Mouse (Mus musculus) small intestine, adult 2 months (tissue): Measurements from ENCODE around the gene Ier5. TPM values are rescaled to one million over a fixed set of nuclear protein-coding genes. Genes with fewer than 3 reads are reported as not detected.
A peak's percentile ranks its signal among the peaks of the same experiment; 100 is the strongest.

ENCODE experiments used
- H3K27ac ChIP-seq: fragments of 200-500 bp; 2 replicates; pipeline ENCODE4 v1.5.1; 2012; ENCODE audit warnings: low read depth, low read length, control low read depth, inconsistent platforms; ENCODE audit not compliant: insufficient read depth
- H3K27me3 ChIP-seq: fragments of 200-500 bp; 2 replicates; pipeline ENCODE4 v1.6.1; 2012; ENCODE audit warnings: mild to moderate bottlenecking, moderate library complexity, low read length, inconsistent platforms; ENCODE audit not compliant: control insufficient read depth, insufficient read depth
- H3K36me3 ChIP-seq: fragments of 200-500 bp; 2 replicates; pipeline ENCODE4 v1.6.1; 2012; ENCODE audit warnings: mild to moderate bottlenecking, low read length, control low read depth, inconsistent platforms; ENCODE audit not compliant: control insufficient read depth, insufficient read depth
- H3K4me1 ChIP-seq: fragments of 200-500 bp; 2 replicates; pipeline ENCODE4 v1.6.1; 2012; ENCODE audit warnings: low read length, inconsistent platforms, mixed read lengths; ENCODE audit not compliant: control insufficient read depth, insufficient read depth, insufficient read length
- H3K4me3 ChIP-seq: fragments of 200-500 bp; 2 replicates; pipeline ENCODE4 v1.5.1; 2012; ENCODE audit warnings: low read depth, mild to moderate bottlenecking, control low read depth, inconsistent platforms, low read length, moderate library complexity
- CTCF ChIP-seq: fragments of 200-500 bp; IDR thresholded peaks from 2 replicates; pipeline ENCODE4 v1.5.1; 2012; ENCODE audit warnings: low read depth, mild to moderate bottlenecking, control low read depth, inconsistent platforms, low read length, moderate library complexity, mixed read lengths; ENCODE audit not compliant: insufficient replicate concordance, insufficient read length; ENCODE audit errors: extremely low read depth
- POLR2A ChIP-seq: fragments of 200-500 bp; IDR thresholded peaks from 2 replicates; pipeline ENCODE4 v1.6.1; 2012; ENCODE audit warnings: low read depth, mild to moderate bottlenecking, control low read depth, inconsistent platforms, low read length, moderate library complexity
- WGBS: fragments of 180-500 bp; shearing (Covaris S2); methylation state at CpG from one replicate; pipeline ENCODE4 v1.1.7; 2018; 5-methylcytosine and 5-hydroxymethylcytosine counted together
- polyA plus RNA-seq: library from polyadenylated mRNA; depleted of rRNA; stranded (reverse); fragments of >200 nt; gene quantifications from 2 replicates; pipeline ENCODE4 v1.2.3, GENCODE M21; 2012

The Ier5 gene
- polyA plus RNA-seq, 1 experiment, result 63.9 TPM

DNA sequence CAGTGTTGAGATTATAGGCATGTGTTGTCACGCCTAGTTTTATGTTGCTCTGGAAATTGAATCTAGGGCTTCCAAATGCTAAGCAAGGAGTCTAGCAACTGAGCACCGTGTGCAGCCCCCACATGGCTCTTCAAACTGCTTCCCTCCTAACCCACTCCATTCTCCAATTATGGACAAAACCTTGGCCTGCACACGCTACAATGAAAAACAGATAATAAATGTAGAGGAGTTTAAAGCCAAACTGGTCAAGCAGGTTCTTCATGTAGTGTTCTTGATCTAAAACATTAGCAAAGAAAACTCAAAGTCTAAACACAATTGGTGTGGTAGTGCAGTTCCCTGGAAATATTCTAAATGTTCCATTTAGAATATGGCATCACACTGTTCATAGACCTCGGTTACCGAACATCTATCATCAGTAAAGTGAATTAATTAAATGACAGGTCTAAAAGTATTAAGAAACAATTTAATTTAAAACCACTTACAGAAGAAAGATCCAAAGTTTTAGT is 28.0 kb upstream of the Ier5 start:
- Histone ChIP-seq H3K27ac (no peak overlapping the region), H3K36me3 (no peaks in the 10 kb centered on the region), H3K4me3 (no peak overlapping the region), H3K4me1 (no peaks in the 10 kb centered on the region), H3K27me3 (no peaks in the 10 kb centered on the region)
- TF ChIP-seq POLR2A, result no peak
- no peak for TF ChIP-seq CTCF
- WGBS, result 60% methylated on average over 5 of the region's 5 CpGs

DNA sequence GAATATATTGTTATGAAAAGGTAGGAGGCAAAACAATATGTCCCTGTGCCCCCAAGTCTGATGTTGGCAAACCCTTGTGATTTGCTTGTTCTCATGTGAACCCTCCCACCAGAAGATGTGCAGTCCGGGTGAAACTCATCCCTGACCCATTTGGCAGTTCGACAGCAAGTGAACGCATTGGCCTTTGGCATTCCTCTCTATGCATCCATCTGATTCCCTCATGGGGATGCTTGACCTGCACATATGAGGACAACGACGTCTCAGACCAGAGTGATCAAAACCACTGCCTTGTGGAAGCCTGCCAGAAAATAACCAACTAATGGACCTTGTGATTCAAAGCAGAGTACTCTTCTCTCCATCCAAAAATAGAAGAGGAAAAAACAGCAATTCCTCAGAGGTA is 27.3 kb upstream of the Ier5 start:
- WGBS, result 70% methylated on average over 5 of the region's 5 CpGs
- TF ChIP-seq POLR2A (no peak), CTCF (no peak)
- H3K4me1 ChIP-seq, result no peaks in the 10 kb centered on the region

DNA sequence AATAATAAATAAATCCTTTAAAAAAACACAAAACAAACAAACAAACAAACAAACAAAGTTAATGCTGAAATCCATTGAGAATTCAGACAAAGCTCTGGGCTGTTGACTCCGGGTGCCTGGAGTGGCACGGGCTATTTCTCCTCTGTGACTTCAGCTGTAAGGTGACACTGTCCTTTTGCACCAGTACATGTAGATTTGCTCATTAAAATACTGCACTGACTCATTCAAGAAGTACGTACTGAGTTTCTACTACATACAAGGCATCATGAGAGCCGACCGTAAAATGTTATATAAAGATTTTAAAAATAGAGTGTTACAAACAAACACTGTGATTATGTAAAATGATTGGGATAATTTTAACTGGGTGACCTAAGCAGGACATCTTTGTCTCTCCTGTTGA is 25.0 kb upstream of the Ier5 start:
- Histone ChIP-seq H3K4me1 (no peaks in the 10 kb centered on the region), H3K27ac (no peak overlapping the region)
- 93% methylated on average over 5 of the region's 5 CpGs for WGBS

More for the DNA sequence above, 27.3 kb upstream of the Ier5 start:
- Histone ChIP-seq H3K27me3 (no peaks in the 10 kb centered on the region), H3K4me3 (no peak overlapping the region), H3K27ac (no peak overlapping the region), H3K36me3 (no peaks in the 10 kb centered on the region)

DNA sequence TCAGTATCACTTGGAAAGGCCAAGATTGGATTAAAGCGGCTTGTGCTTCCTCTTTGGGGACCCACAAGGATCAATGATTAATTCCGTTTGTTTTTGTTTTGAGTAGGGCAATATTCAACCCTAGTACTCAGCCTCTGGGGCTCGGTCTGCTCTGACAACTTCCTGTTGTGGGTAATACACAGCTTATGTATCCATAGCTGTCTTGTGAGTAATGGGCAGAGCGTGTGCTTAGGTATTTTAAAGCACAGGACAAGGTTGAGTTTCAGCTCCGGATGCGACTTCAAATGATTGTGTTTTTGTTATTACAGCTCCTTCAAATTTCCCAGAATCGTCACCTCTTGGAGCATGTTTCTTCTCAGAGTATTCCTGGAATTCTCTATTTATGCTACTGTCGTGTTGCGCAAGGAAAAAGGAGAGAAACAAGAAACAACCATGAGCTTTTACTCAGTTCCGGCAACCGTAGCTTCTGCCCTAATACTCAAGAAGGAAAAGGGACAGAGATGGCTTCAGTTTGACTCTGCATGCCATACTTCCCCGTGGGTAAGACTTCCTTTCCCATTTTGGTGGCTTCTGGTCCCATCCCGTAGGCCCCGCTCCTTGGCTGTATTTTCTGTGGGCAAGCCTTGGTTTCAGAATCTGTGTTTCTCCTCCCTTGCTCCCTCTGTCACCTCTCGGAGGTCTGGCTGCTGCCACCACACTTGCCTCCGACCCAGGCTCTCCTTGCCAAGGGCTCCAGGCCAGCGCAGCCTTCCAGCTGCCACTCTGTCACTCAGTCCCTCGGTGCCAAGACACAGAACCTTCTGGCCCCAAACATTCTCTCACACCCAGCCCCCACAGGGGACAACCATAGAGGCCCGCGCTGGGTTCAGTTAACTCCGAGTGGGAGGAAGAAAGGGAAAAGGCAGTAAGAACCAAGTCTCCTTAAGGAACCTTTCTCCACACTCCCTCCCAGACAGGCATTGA is 22.8 kb upstream of the Ier5 start:
- H3K27ac ChIP-seq, result peak overlapping the region; percentile 16
- no peaks in the 10 kb centered on the region for H3K36me3 ChIP-seq
- peak overlapping the region; percentile 16; the same call in 1 of the 2 replicates for H3K4me3 ChIP-seq
- H3K4me1 ChIP-seq, result peaks cover 3% of the 10 kb centered on the region; the same call in 1 of the 2 replicates
- WGBS, result 70% methylated on average over 21 of the region's 21 CpGs
- TF ChIP-seq CTCF, result no peak
- TF ChIP-seq POLR2A, result no peak
- no peaks in the 10 kb centered on the region for H3K27me3 ChIP-seq

More for the DNA sequence above, 25.0 kb upstream of the Ier5 start:
- H3K4me3 ChIP-seq, result no peak overlapping the region
- no peaks in the 10 kb centered on the region for H3K36me3 ChIP-seq
- H3K27me3 ChIP-seq, result no peaks in the 10 kb centered on the region
- TF ChIP-seq CTCF, result no peak
- no peak for TF ChIP-seq POLR2A

DNA sequence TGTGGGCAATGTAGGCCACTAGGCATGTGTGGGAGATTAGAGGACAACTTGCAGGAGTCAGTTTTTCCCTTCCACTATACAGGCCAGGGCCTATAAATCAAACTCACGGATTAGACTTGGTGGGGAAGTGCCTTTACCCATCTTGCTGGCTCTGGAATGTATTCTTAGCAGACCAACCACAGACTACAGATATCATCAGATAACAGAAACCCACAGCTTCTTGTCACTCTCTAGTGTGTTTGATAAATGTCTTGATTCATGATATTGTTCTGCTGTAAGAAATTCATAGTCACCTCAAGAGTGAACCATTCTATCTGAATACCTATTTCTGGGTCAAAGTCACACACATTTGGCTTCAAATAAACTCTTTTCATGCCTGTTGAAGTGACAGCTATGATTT is 20.3 kb upstream of the Ier5 start:
- Histone ChIP-seq H3K27ac (no peak overlapping the region), H3K4me3 (no peak overlapping the region), H3K36me3 (no peaks in the 10 kb centered on the region), H3K27me3 (no peaks in the 10 kb centered on the region), H3K4me1 (peaks cover 3% of the 10 kb centered on the region; the same call in 1 of the 2 replicates)
- TF ChIP-seq CTCF, result no peak
- no peak for TF ChIP-seq POLR2A
- 92% methylated on average over 1 of the region's 1 CpGs for WGBS

DNA sequence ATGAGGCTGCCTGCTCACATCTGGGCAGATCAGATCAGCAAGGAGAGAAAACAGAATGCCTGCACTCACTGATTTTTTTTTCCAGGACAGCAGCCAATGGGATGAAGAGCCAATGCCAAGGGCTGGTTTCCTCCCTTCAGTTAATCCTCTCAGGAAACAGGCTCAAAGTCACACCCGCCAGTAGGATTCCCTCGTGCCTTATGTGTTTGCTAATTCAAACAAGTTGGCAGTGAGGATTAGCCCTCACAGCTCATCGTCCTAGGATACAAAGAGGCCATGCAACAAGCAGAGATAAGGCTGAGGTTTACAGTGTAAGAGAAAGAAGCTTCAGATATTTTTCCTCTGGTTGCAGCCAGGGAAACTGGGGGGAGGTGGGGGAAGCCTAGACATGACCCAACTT is 14.5 kb upstream of the Ier5 start:
- no peak for TF ChIP-seq POLR2A
- H3K4me3 ChIP-seq, result no peak overlapping the region
- H3K4me1 ChIP-seq, result peaks cover 2% of the 10 kb centered on the region
- 20% methylated on average over 3 of the region's 3 CpGs for WGBS
- no peaks in the 10 kb centered on the region for H3K27me3 ChIP-seq
- H3K27ac ChIP-seq, result no peak overlapping the region
- H3K36me3 ChIP-seq, result no peaks in the 10 kb centered on the region

DNA sequence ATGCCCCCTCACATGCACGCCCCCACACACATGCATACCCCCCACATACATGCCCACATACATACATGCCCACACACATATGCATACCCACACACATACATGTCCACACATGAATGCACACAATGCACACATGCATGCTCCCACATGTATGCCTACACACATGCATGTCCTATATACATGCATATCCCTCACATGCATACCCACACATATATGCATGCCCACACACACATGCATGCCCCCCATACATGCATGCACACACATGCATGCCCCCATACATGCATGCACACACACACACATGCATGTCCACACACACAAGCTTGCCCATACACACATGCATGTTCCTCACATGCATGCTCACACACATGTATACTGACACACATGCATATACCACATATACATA is 13.4 kb upstream of the Ier5 start:
- Histone ChIP-seq H3K4me1 (peaks cover 6% of the 10 kb centered on the region), H3K27ac (no peak overlapping the region), H3K27me3 (no peaks in the 10 kb centered on the region), H3K4me3 (no peak overlapping the region), H3K36me3 (no peaks in the 10 kb centered on the region)
- WGBS, result 90% methylated on average over 1 of the region's 1 CpGs
- TF ChIP-seq CTCF (no peak), POLR2A (no peak)
